Mouse (Mus musculus) MEL (cell line): ENCODE measurements around the gene Angptl8. TPM values are rescaled to one million over a fixed set of nuclear protein-coding genes. Genes with fewer than 3 reads are reported as not detected.

ENCODE experiments used
- DNase-seq: peaks from one replicate; pipeline ENCODE4 v3.0.0; 2011; ENCODE audit warnings: low read depth, low spot score
- H3K27ac ChIP-seq: 2 replicates; pipeline ENCODE4 v1.5.1; 2012; ENCODE audit warnings: low read depth, mild to moderate bottlenecking, control low read depth, low read length, moderate library complexity; ENCODE audit not compliant: control insufficient read depth
- H3K27me3 ChIP-seq, 2 experiments: fragments of 150-350 bp in 1 of 2; sonication (generic) in 1 of 2; 2 replicates each; pipeline ENCODE4 v1.6.1; 2012; ENCODE audit warnings: low read length in 2 of 2, mild to moderate bottlenecking in 2 of 2, improper control_type of control experiment in 1 of 2, moderate library complexity in 1 of 2; ENCODE audit not compliant: insufficient read depth in 2 of 2, control insufficient read depth in 1 of 2
- H3K36me3 ChIP-seq, 2 experiments: 2 replicates each; pipeline ENCODE4 v1.6.1; 2012 to 2014; ENCODE audit warnings: low read length in 2 of 2, improper control_type of control experiment in 1 of 2, inconsistent platforms in 1 of 2, mild to moderate bottlenecking in 1 of 2; ENCODE audit not compliant: insufficient read depth in 2 of 2, control insufficient read depth in 1 of 2
- H3K4me1 ChIP-seq, 2 experiments: fragments of 150-350 bp in 1 of 2; sonication (generic) in 1 of 2; 2 replicates each; pipeline ENCODE4 v1.6.1; 2012; ENCODE audit warnings: low read length in 2 of 2, improper control_type of control experiment in 1 of 2, mild to moderate bottlenecking in 1 of 2; ENCODE audit not compliant: insufficient read depth in 2 of 2, control insufficient read depth in 1 of 2
- H3K4me3 ChIP-seq, 2 experiments: fragments of 150-350 bp in 1 of 2; sonication (generic) in 1 of 2; 2 replicates each; pipeline ENCODE4 v1.5.1; 2012; ENCODE audit warnings: low read depth in 2 of 2, low read length in 2 of 2, mild to moderate bottlenecking in 2 of 2, moderate library complexity in 2 of 2, control low read depth in 1 of 2, improper control_type of control experiment in 1 of 2; ENCODE audit not compliant: control insufficient read depth in 1 of 2, insufficient read depth in 1 of 2
- H3K79me2 ChIP-seq: 2 replicates; pipeline ENCODE4 v1.6.1; 2012; ENCODE audit warnings: mild to moderate bottlenecking, low read length, moderate library complexity; ENCODE audit not compliant: control insufficient read depth, poor library complexity, insufficient read depth
- H3K9ac ChIP-seq: 2 replicates; pipeline ENCODE4 v1.6.1; 2012; ENCODE audit warnings: low read depth, mild to moderate bottlenecking, control low read depth, low read length, moderate library complexity; ENCODE audit not compliant: control insufficient read depth, poor library complexity, severe bottlenecking
- H3K9me3 ChIP-seq: fragments of 150-350 bp; sonication (generic); replicated peaks from 2 replicates; pipeline ENCODE4 v1.6.1; 2012; ENCODE audit warnings: mild to moderate bottlenecking, low read length, improper control_type of control experiment, moderate library complexity; ENCODE audit not compliant: insufficient read depth
- CHD1 ChIP-seq: IDR thresholded peaks from 2 replicates; pipeline ENCODE4 v1.6.1; 2012; ENCODE audit warnings: low read depth, mild to moderate bottlenecking, inconsistent platforms, low read length, improper control_type of control experiment
- CTCF ChIP-seq, 3 experiments: IDR thresholded peaks in 2 of 3; conservative IDR thresholded peaks in 1 of 3; 2 replicates each; pipeline ENCODE4 v1.5.1; 2011 to 2012; ENCODE audit warnings: low read length in 3 of 3, low read depth in 2 of 3, mild to moderate bottlenecking in 2 of 3, improper control_type of control experiment in 1 of 3, inconsistent platforms in 1 of 3, mixed read lengths in 1 of 3, moderate library complexity in 1 of 3; ENCODE audit not compliant: control insufficient read depth in 1 of 3, insufficient read depth in 1 of 3, poor library complexity in 1 of 3, severe bottlenecking in 1 of 3
- EP300 ChIP-seq, 2 experiments: IDR thresholded peaks; 2 replicates each; pipeline ENCODE4 v1.6.1; 2011; ENCODE audit warnings: improper control_type of control experiment in 2 of 2, low read length in 2 of 2, low read depth in 1 of 2, mild to moderate bottlenecking in 1 of 2
- GABPA ChIP-seq: IDR thresholded peaks from 2 replicates; pipeline ENCODE4 v1.6.1; 2012; ENCODE audit warnings: low read depth, mild to moderate bottlenecking, inconsistent platforms, low read length, improper control_type of control experiment, moderate library complexity
- HCFC1 ChIP-seq: IDR thresholded peaks from 2 replicates; pipeline ENCODE4 v1.6.1; 2012; ENCODE audit warnings: low read depth, mild to moderate bottlenecking, inconsistent platforms, low read length, improper control_type of control experiment, moderate library complexity
- KAT2A ChIP-seq: conservative IDR thresholded peaks from 2 replicates; pipeline ENCODE4 v1.6.1; 2012; ENCODE audit warnings: low read depth, low read length, improper control_type of control experiment, inconsistent platforms
- MAX ChIP-seq: IDR thresholded peaks from 2 replicates; pipeline ENCODE4 v1.6.1; 2011; ENCODE audit warnings: low read length, improper control_type of control experiment
- MAZ ChIP-seq: IDR thresholded peaks from 2 replicates; pipeline ENCODE4 v1.6.1; 2012; ENCODE audit warnings: low read depth, mild to moderate bottlenecking, inconsistent platforms, low read length, improper control_type of control experiment
- MEF2A ChIP-seq: IDR thresholded peaks from 2 replicates; pipeline ENCODE4 v1.6.1; 2014; ENCODE audit warnings: low read depth, mild to moderate bottlenecking, inconsistent platforms, low read length, improper control_type of control experiment; ENCODE audit not compliant: poor library complexity, insufficient replicate concordance, severe bottlenecking; ENCODE audit errors: extremely low read depth
- MXI1 ChIP-seq: IDR thresholded peaks from 2 replicates; pipeline ENCODE4 v1.6.1; 2011; ENCODE audit warnings: mild to moderate bottlenecking, low read depth, low read length, improper control_type of control experiment
- MYC ChIP-seq: IDR thresholded peaks from 2 replicates; pipeline ENCODE4 v1.6.1; 2011; ENCODE audit warnings: low read depth, mild to moderate bottlenecking, low read length, improper control_type of control experiment, moderate library complexity
- NRF1 ChIP-seq: IDR thresholded peaks from 2 replicates; pipeline ENCODE4 v1.6.1; 2014; ENCODE audit warnings: low read depth, mild to moderate bottlenecking, inconsistent platforms, low read length, improper control_type of control experiment, moderate library complexity; ENCODE audit not compliant: poor library complexity, insufficient read depth, severe bottlenecking
- POLR2A ChIP-seq, 2 experiments: IDR thresholded peaks; 2 replicates each; pipeline ENCODE4 v1.6.1; 2011 to 2012; ENCODE audit warnings: low read length in 2 of 2, mild to moderate bottlenecking in 2 of 2, control low read depth in 1 of 2, improper control_type of control experiment in 1 of 2, low read depth in 1 of 2, moderate library complexity in 1 of 2; ENCODE audit not compliant: control insufficient read depth in 1 of 2, insufficient read depth in 1 of 2, poor library complexity in 1 of 2
- POLR2AphosphoS2 ChIP-seq: IDR thresholded peaks from 2 replicates; pipeline ENCODE4 v1.6.1; 2011; ENCODE audit warnings: low read length, improper control_type of control experiment
- POLR2AphosphoS5 ChIP-seq: IDR thresholded peaks from 2 replicates; pipeline ENCODE4 v1.6.1; 2012; ENCODE audit warnings: low read depth, borderline replicate concordance, mild to moderate bottlenecking, inconsistent platforms, low read length, moderate library complexity, mixed read lengths
- RAD21 ChIP-seq: IDR thresholded peaks from 2 replicates; pipeline ENCODE4 v1.6.1; 2011; ENCODE audit warnings: mild to moderate bottlenecking, low read depth, low read length, improper control_type of control experiment
- RCOR1 ChIP-seq: IDR thresholded peaks from 2 replicates; pipeline ENCODE4 v1.6.1; 2012; ENCODE audit warnings: low read depth, mild to moderate bottlenecking, inconsistent platforms, low read length, improper control_type of control experiment
- SIN3A ChIP-seq: IDR thresholded peaks from 2 replicates; pipeline ENCODE4 v1.6.1; 2012; ENCODE audit warnings: low read length, improper control_type of control experiment, inconsistent platforms
- TBP ChIP-seq: IDR thresholded peaks from 2 replicates; pipeline ENCODE4 v1.8.0; 2011; ENCODE audit warnings: low read depth, low read length, improper control_type of control experiment
- TCF12 ChIP-seq: IDR thresholded peaks from 2 replicates; pipeline ENCODE4 v1.6.1; 2014; ENCODE audit warnings: low read depth, mild to moderate bottlenecking, inconsistent platforms, low read length, improper control_type of control experiment, moderate library complexity
- UBTF ChIP-seq: IDR thresholded peaks from 2 replicates; pipeline ENCODE4 v1.6.1; 2012; ENCODE audit warnings: low read depth, mild to moderate bottlenecking, inconsistent platforms, low read length, improper control_type of control experiment, moderate library complexity, borderline replicate concordance; ENCODE audit not compliant: insufficient read depth
- USF1 ChIP-seq: IDR thresholded peaks from 2 replicates; pipeline ENCODE4 v1.6.1; 2014; ENCODE audit warnings: low read depth, mild to moderate bottlenecking, inconsistent platforms, low read length, improper control_type of control experiment, moderate library complexity
- ZC3H11A ChIP-seq: IDR thresholded peaks from 2 replicates; pipeline ENCODE4 v1.6.1; 2012; ENCODE audit warnings: low read depth, mild to moderate bottlenecking, inconsistent platforms, low read length, improper control_type of control experiment
- ZKSCAN1 ChIP-seq: IDR thresholded peaks from 2 replicates; pipeline ENCODE4 v1.6.1; 2012; ENCODE audit warnings: low read depth, mild to moderate bottlenecking, inconsistent platforms, low read length, improper control_type of control experiment, moderate library complexity
- ZNF384 ChIP-seq: IDR thresholded peaks from 2 replicates; pipeline ENCODE4 v1.6.1; 2012; ENCODE audit warnings: low read depth, mild to moderate bottlenecking, inconsistent platforms, low read length, improper control_type of control experiment
- polyA plus RNA-seq, 2 experiments: library from polyadenylated mRNA; stranded (reverse) in 1 of 2; unstranded in 1 of 2; fragments of >175 nt in 1 of 2; fragments of >200 nt in 1 of 2; gene quantifications; 2 replicates each; pipeline versions ENCODE4 v1.2.1 to v1.2.4; 2012; ENCODE audit warnings: low replicate concordance in 2 of 2, low read depth in 1 of 2; ENCODE audit not compliant: insufficient read length in 2 of 2, insufficient read depth in 1 of 2, missing spikeins in 1 of 2
- total RNA-seq: library from RNA; depleted of rRNA; stranded (reverse); fragments of 300-350 nt; gene quantifications from 2 replicates; pipeline ENCODE4 v1.2.3, GENCODE M21; 2012

Gene Angptl8
- total and polyA plus RNA-seq, 3 experiments: 0.25 TPM; not detected in 2

- TF ChIP-seq CHD1 (no peak), USF1 (no peak), HCFC1 (peak; percentile 55; the same call in 1 of the 2 replicates), POLR2A (IDR thresholded peaks at IDR 0.05; ENCODE audit: control insufficient read depth in 1 of 2, insufficient read depth in 1 of 2, low read depth in 1 of 2, low read length in 2 of 2, poor library complexity in 1 of 2) (peak in 1 of 2 experiments; percentile 69; a peak in 3 of 4 replicates)
Observed at GRCm38 (mm10) chr9:21803986-21804644, 31.2 kb upstream of the Angptl8 start (continued).

GRCm38 (mm10) chr9:21806363-21806762 lies 28.9 kb upstream of the Angptl8 start:
- H3K4me1 ChIP-seq: peaks cover 0 to 3% of the 10 kb centered on the region in 2 experiments; a peak in 1 of 4 replicates
- no peak overlapping the region for H3K4me3 ChIP-seq
- no peak overlapping the region for H3K9ac ChIP-seq
- H3K27me3 ChIP-seq: no peaks in the 10 kb centered on the region
- TF ChIP-seq CTCF (IDR thresholded peaks at IDR 0.05 in 2 of 3, conservative IDR thresholded peaks at IDR 0.05 in 1 of 3; ENCODE audit: control insufficient read depth in 1 of 3, insufficient read depth in 1 of 3, low read depth in 2 of 3, low read length in 3 of 3, poor library complexity in 1 of 3, severe bottlenecking in 1 of 3): no peak
- TF ChIP-seq EP300 (IDR thresholded peaks at IDR 0.05; ENCODE audit: low read depth in 1 of 2, low read length in 2 of 2): no peak
- TF ChIP-seq MEF2A: no peak
- no peak for TF ChIP-seq ZNF384
- TF ChIP-seq KAT2A: no peak
- TF ChIP-seq USF1: no peak
- no peak for TF ChIP-seq NRF1
- TF ChIP-seq UBTF: no peak
- TF ChIP-seq ZC3H11A: no peak
- no peak; the same call in 1 of the 2 replicates for TF ChIP-seq POLR2AphosphoS5
- DNase-seq: no peak
- no peaks in the 10 kb centered on the region for H3K9me3 ChIP-seq
- no peak overlapping the region for H3K27ac ChIP-seq
- H3K36me3 ChIP-seq: no peaks in the 10 kb centered on the region
- no peaks in the 10 kb centered on the region for H3K79me2 ChIP-seq

- H3K79me2 ChIP-seq: no peaks in the 10 kb centered on the region
- H3K27me3 ChIP-seq: no peaks in the 10 kb centered on the region
- no peak overlapping the region for H3K9ac ChIP-seq
- H3K4me3 ChIP-seq: no peak overlapping the region
- H3K9me3 ChIP-seq: no peaks in the 10 kb centered on the region
- DNase-seq: no peak
- TF ChIP-seq MAX: no peak
- TF ChIP-seq SIN3A: no peak
- TF ChIP-seq MYC: no peak
- TF ChIP-seq ZKSCAN1: no peak
- no peak for TF ChIP-seq MXI1
- TF ChIP-seq TCF12: no peak
- no peak for TF ChIP-seq CTCF (IDR thresholded peaks at IDR 0.05 in 2 of 3, conservative IDR thresholded peaks at IDR 0.05 in 1 of 3; ENCODE audit: control insufficient read depth in 1 of 3, insufficient read depth in 1 of 3, low read depth in 2 of 3, low read length in 3 of 3, poor library complexity in 1 of 3, severe bottlenecking in 1 of 3)
- TF ChIP-seq RAD21: no peak
- no peak for TF ChIP-seq POLR2AphosphoS2
- TF ChIP-seq RCOR1: no peak
- no peak for TF ChIP-seq GABPA
- no peak for TF ChIP-seq HCFC1
- no peak for TF ChIP-seq TBP
- no peak for TF ChIP-seq MAZ
- H3K36me3 ChIP-seq: no peaks in the 10 kb centered on the region
- H3K4me1 ChIP-seq: peaks cover 0 to 3% of the 10 kb centered on the region in 2 experiments; a peak in 1 of 4 replicates
- no peak overlapping the region for H3K27ac ChIP-seq
Observed at GRCm38 (mm10) chr9:21806976-21807375, 28.3 kb upstream of the Angptl8 start.
